Mouse (Mus musculus): ENCODE measurements around the gene H2-Q7. TPM values are rescaled to one million over a fixed set of nuclear protein-coding genes. Genes with fewer than 3 reads are reported as not detected.

The H2-Q7 gene
- total RNA-seq, 2 experiments from 2014 or later: 47.7 to 179 TPM

Other genes starting within 250 kb of the H2-Q7 start
- 5.5 and 12.6 TPM in 2 replicates for gene Ltb, start 244.7 kb upstream of the H2-Q7 start, total RNA-seq (2014; fragmentation: Nextera tagmentation)
- 1.3 TPM in 1 of 2 replicates, not detected in the other for gene Ltb, start 244.7 kb upstream of the H2-Q7 start, total RNA-seq (2017)
- gene Tnf, start 237.1 kb upstream of the H2-Q7 start, total RNA-seq (2014; fragmentation: Nextera tagmentation): 1.8 TPM in 1 of 2 replicates, not detected in the other
- 0.88 and 7.7 TPM in 2 replicates for gene Tnf, start 237.1 kb upstream of the H2-Q7 start, total RNA-seq (2017)
- 0.45 TPM in 1 of 2 replicates, not detected in the other for gene Lta, start 233.8 kb upstream of the H2-Q7 start, total RNA-seq (2014; fragmentation: Nextera tagmentation)
- not detected in 2 replicates for gene Lta, start 233.8 kb upstream of the H2-Q7 start, total RNA-seq (2017)
- gene Gm16181, start 218.3 kb upstream of the H2-Q7 start, total RNA-seq (2014; fragmentation: Nextera tagmentation): not detected in 2 replicates
- not detected in 2 replicates for gene Gm16181, start 218.3 kb upstream of the H2-Q7 start, total RNA-seq (2017)
- gene Atp6v1g2, start 205.5 kb upstream of the H2-Q7 start, total RNA-seq (2014; fragmentation: Nextera tagmentation): 4.5 and 8.0 TPM in 2 replicates
- gene Atp6v1g2, start 205.5 kb upstream of the H2-Q7 start, total RNA-seq (2017): 0.99 and 2.2 TPM in 2 replicates
- 8.8 and 10.1 TPM in 2 replicates for gene Nfkbil1, start 203.4 kb upstream of the H2-Q7 start, total RNA-seq (2014; fragmentation: Nextera tagmentation)
- gene Nfkbil1, start 203.4 kb upstream of the H2-Q7 start, total RNA-seq (2017): 3.5 and 10.1 TPM in 2 replicates
- 488 and 550 TPM in 2 replicates for gene Ddx39b, start 197.4 kb upstream of the H2-Q7 start, total RNA-seq (2014; fragmentation: Nextera tagmentation)
- gene Ddx39b, start 197.4 kb upstream of the H2-Q7 start, total RNA-seq (2017): 211 and 221 TPM in 2 replicates
- 237 and 344 TPM in 2 replicates for gene H2-D1, start 176.4 kb upstream of the H2-Q7 start, total RNA-seq (2014; fragmentation: Nextera tagmentation)
- 289 and 334 TPM in 2 replicates for gene H2-D1, start 176.4 kb upstream of the H2-Q7 start, total RNA-seq (2017)
- not detected in 2 replicates for gene H2-Q1, start 118.8 kb upstream of the H2-Q7 start, total RNA-seq (2014; fragmentation: Nextera tagmentation)
- not detected in 2 replicates for gene H2-Q1, start 118.8 kb upstream of the H2-Q7 start, total RNA-seq (2017)
- gene H2-Q2, start 96.9 kb upstream of the H2-Q7 start, total RNA-seq (2014; fragmentation: Nextera tagmentation): not detected in 2 replicates
- gene H2-Q2, start 96.9 kb upstream of the H2-Q7 start, total RNA-seq (2017): not detected in 2 replicates
- 25.7 and 26.1 TPM in 2 replicates for gene H2-Q4, start 59.5 kb upstream of the H2-Q7 start, total RNA-seq (2014; fragmentation: Nextera tagmentation)
- gene H2-Q4, start 59.5 kb upstream of the H2-Q7 start, total RNA-seq (2017): 19.4 and 44.3 TPM in 2 replicates
- gene H2-Q6, start 14.3 kb upstream of the H2-Q7 start, total RNA-seq (2014; fragmentation: Nextera tagmentation): 76.1 and 91.9 TPM in 2 replicates
- gene H2-Q6, start 14.3 kb upstream of the H2-Q7 start, total RNA-seq (2017): 52.5 and 77.9 TPM in 2 replicates
- 0.98 and 2.2 TPM in 2 replicates for gene H2-Q10, start 30.9 kb downstream of the H2-Q7 start, total RNA-seq (2014; fragmentation: Nextera tagmentation)
- gene H2-Q10, start 30.9 kb downstream of the H2-Q7 start, total RNA-seq (2017): 0.23 and 0.28 TPM in 2 replicates
- 0.50 TPM in 1 of 2 replicates, not detected in the other for gene Pou5f1, start 66.9 kb downstream of the H2-Q7 start, total RNA-seq (2014; fragmentation: Nextera tagmentation)
- gene Pou5f1, start 66.9 kb downstream of the H2-Q7 start, total RNA-seq (2017): 0.38 TPM in 1 of 2 replicates, not detected in the other
- 18.8 and 27.5 TPM in 2 replicates for gene Tcf19, start 77.7 kb downstream of the H2-Q7 start, total RNA-seq (2014; fragmentation: Nextera tagmentation)
- gene Tcf19, start 77.7 kb downstream of the H2-Q7 start, total RNA-seq (2017): 4.7 and 8.1 TPM in 2 replicates
- gene Cchcr1, start 77.9 kb downstream of the H2-Q7 start, total RNA-seq (2014; fragmentation: Nextera tagmentation): 9.3 and 24.6 TPM in 2 replicates
- gene Cchcr1, start 77.9 kb downstream of the H2-Q7 start, total RNA-seq (2017): 11.6 and 13.3 TPM in 2 replicates
- not detected in 2 replicates for gene Psors1c2, start 94.0 kb downstream of the H2-Q7 start, total RNA-seq (2014; fragmentation: Nextera tagmentation)
- gene Psors1c2, start 94.0 kb downstream of the H2-Q7 start, total RNA-seq (2017): not detected in 2 replicates
- not detected in 2 replicates for gene Cdsn, start 113.0 kb downstream of the H2-Q7 start, total RNA-seq (2014; fragmentation: Nextera tagmentation)
- gene Cdsn, start 113.0 kb downstream of the H2-Q7 start, total RNA-seq (2017): not detected in 2 replicates
- gene 2300002M23Rik, start 128.3 kb downstream of the H2-Q7 start, total RNA-seq (2014; fragmentation: Nextera tagmentation): not detected in 2 replicates
- not detected in 2 replicates for gene 2300002M23Rik, start 128.3 kb downstream of the H2-Q7 start, total RNA-seq (2017)
- gene Sfta2, start 162.4 kb downstream of the H2-Q7 start, total RNA-seq (2014; fragmentation: Nextera tagmentation): not detected in 2 replicates
- gene Sfta2, start 162.4 kb downstream of the H2-Q7 start, total RNA-seq (2017): not detected in 2 replicates
- gene Gm9573, start 187.5 kb downstream of the H2-Q7 start, total RNA-seq (2014; fragmentation: Nextera tagmentation): not detected in 2 replicates
- gene Gm9573, start 187.5 kb downstream of the H2-Q7 start, total RNA-seq (2017): not detected in 2 replicates
- gene Mucl3, start 204.5 kb downstream of the H2-Q7 start, total RNA-seq (2014; fragmentation: Nextera tagmentation): not detected in 2 replicates
- gene Mucl3, start 204.5 kb downstream of the H2-Q7 start, total RNA-seq (2017): not detected in 2 replicates
- 32.5 and 44.2 TPM in 2 replicates for gene Vars2, start 228.4 kb downstream of the H2-Q7 start, total RNA-seq (2014; fragmentation: Nextera tagmentation)
- 8.3 and 19.1 TPM in 2 replicates for gene Vars2, start 228.4 kb downstream of the H2-Q7 start, total RNA-seq (2017)
- 30.3 and 52.4 TPM in 2 replicates for gene Gtf2h4, start 234.6 kb downstream of the H2-Q7 start, total RNA-seq (2014; fragmentation: Nextera tagmentation)
- 35.0 and 40.6 TPM in 2 replicates for gene Gtf2h4, start 234.6 kb downstream of the H2-Q7 start, total RNA-seq (2017)

Measured in megakaryocyte-erythroid progenitor cell, adult 5-6 weeks (primary cell).